Mouse (Mus musculus): Measurements from ENCODE around the gene Gm13691. TPM values are rescaled to one million over a fixed set of nuclear protein-coding genes. Genes with fewer than 3 reads are reported as not detected.
"Not testable (repeated sequence)": the region's sequence is repeated elsewhere in the genome, so short reads cannot be mapped to it uniquely, and the experiment has no call there.

Gene Gm13691
- polyA plus RNA-seq, 2 experiments = not detected

DNA sequence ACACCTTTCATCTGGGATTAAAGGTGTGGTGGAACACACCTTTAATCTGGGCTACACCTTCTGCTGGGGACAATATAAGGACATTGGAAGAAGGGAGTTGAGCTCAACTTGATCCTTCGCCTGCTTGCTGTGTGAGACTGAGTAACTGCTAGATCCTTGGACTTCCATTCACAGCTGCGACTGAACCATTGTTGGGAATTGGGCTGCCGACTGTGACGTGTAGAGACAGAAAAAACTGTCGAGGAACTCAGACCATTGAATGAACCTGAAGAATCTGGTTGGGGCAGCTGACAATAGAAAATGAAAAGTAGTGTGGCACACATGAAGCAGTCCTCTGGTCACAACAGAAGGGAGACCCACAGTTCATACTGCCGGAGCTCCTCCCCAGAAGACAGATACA is 11.7 kb upstream of the Gm13691 start, which contains the start of gene Gm13694:
TSS of gene Gm13694 (plus strand) at position 301 of the 400 bp plus-strand sequence.
- not testable (repeated sequence) for H3K27me3 ChIP-seq (ENCODE audit: control insufficient read depth, insufficient read depth, low read length); H3K27ac ChIP-seq; H3K4me2 ChIP-seq (ENCODE audit: low read depth); H3K9ac ChIP-seq (replicated peaks); H3K36me3 ChIP-seq (replicated peaks; ENCODE audit: control insufficient read depth, insufficient read depth, low read depth); H3K9me3 ChIP-seq (ENCODE audit: control insufficient read depth, low read length); ATAC-seq (ENCODE audit: insufficient read depth); H3K4me1 ChIP-seq (replicated peaks; ENCODE audit: control insufficient read depth in 2 of 2, insufficient read depth in 2 of 2, low read length in 1 of 2); H3K4me3 ChIP-seq (ENCODE audit: insufficient read depth in 1 of 2, low read depth in 2 of 2, low read length in 2 of 2); DNase-seq (ENCODE audit: low read depth in 3 of 3, low spot score in 3 of 3)
- WGBS (ENCODE audit: insufficient replicate concordance) = no CpG with 5 or more reads among the region's 6 CpGs

DNA sequence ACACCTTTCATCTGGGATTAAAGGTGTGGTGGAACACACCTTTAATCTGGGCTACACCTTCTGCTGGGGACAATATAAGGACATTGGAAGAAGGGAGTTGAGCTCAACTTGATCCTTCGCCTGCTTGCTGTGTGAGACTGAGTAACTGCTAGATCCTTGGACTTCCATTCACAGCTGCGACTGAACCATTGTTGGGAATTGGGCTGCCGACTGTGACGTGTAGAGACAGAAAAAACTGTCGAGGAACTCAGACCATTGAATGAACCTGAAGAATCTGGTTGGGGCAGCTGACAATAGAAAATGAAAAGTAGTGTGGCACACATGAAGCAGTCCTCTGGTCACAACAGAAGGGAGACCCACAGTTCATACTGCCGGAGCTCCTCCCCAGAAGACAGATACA is 5.9 kb upstream of the Gm13691 start, which contains the start of gene Gm13697:
TSS of gene Gm13697 (plus strand) at position 301 of the 400 bp plus-strand sequence.
- H3K9me3 ChIP-seq (ENCODE audit: control insufficient read depth, low read length); H3K36me3 ChIP-seq (replicated peaks; ENCODE audit: control insufficient read depth, insufficient read depth, low read depth); H3K27ac ChIP-seq; H3K4me1 ChIP-seq (replicated peaks; ENCODE audit: control insufficient read depth in 2 of 2, insufficient read depth in 2 of 2, low read length in 1 of 2); DNase-seq (ENCODE audit: low read depth in 3 of 3, low spot score in 3 of 3); H3K9ac ChIP-seq (replicated peaks); H3K4me3 ChIP-seq (ENCODE audit: insufficient read depth in 1 of 2, low read depth in 2 of 2, low read length in 2 of 2); H3K4me2 ChIP-seq (ENCODE audit: low read depth); ATAC-seq (ENCODE audit: insufficient read depth); H3K27me3 ChIP-seq (ENCODE audit: control insufficient read depth, insufficient read depth, low read length): not testable (repeated sequence)
- WGBS (ENCODE audit: insufficient replicate concordance) = no CpG with 5 or more reads among the region's 6 CpGs

DNA sequence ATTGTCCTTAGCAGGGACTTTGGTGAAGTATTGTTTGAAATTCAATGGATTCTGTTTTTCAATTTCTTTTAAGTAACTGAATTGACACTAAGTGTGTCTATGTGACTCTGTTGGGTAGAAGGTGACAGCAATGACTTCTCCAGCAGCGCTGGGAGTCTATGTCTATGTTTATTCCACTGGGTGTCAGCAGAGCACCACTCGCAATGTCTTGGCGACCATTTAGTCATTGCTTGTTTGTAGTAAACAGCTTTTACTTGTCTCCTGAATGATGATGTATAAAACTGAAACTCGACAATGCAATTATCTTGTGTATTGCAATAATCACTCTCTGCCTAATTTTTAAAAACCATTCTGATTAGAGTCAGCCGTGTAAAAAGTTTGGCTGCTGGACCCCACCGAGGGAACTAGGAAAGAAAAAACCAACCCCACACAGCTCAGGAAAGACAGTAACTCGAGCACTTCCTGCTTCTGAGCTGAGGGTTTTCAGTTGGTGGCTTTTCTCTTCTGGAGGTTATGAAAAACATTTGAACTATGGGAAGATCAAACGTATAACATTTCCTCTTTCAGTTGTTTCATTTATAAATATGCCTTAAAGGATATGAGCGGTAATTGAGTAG is 3.4 kb downstream of the Gm13691 start:
- H3K4me3 ChIP-seq (ENCODE audit: insufficient read depth in 1 of 2, low read depth in 2 of 2, low read length in 2 of 2); H3K9me3 ChIP-seq (ENCODE audit: control insufficient read depth, low read length); H3K36me3 ChIP-seq (replicated peaks; ENCODE audit: control insufficient read depth, insufficient read depth, low read depth); H3K9ac ChIP-seq (replicated peaks); H3K27ac ChIP-seq; H3K27me3 ChIP-seq (ENCODE audit: control insufficient read depth, insufficient read depth, low read length); H3K4me1 ChIP-seq (replicated peaks; ENCODE audit: control insufficient read depth in 2 of 2, insufficient read depth in 2 of 2, low read length in 1 of 2); DNase-seq (ENCODE audit: low read depth in 3 of 3, low spot score in 3 of 3): not testable (repeated sequence)
- 12% methylated on average over 7 of the region's 9 CpGs for WGBS (ENCODE audit: insufficient replicate concordance)
- ATAC-seq (ENCODE audit: insufficient read depth) = peak; percentile 68
- 0 out of 2 replicates have a peak overlapping the region, but pooled peaks have one; percentile 20 for H3K4me2 ChIP-seq (ENCODE audit: low read depth)

DNA sequence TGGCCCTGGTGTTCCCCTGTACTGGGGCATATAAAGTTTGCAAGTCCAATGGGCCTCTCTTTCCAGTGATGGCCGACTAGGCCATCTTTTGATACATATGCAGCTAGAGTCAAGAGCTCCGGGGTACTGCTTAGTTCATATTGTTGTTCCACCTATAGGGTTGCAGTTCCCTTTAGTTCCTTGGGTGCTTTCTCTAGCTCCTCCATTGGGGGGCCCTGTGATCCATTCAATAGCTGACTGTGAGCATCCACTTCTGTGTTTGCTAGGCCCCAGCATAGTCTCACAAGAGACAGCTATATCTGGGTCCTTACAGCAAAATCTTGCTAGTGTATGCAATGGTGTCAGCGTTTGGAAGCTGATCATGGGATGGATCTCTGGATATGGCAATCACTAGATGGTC is 4.2 kb downstream of the Gm13691 start:
- H3K4me1 ChIP-seq (replicated peaks; ENCODE audit: control insufficient read depth in 2 of 2, insufficient read depth in 2 of 2, low read length in 1 of 2); H3K9me3 ChIP-seq (ENCODE audit: control insufficient read depth, low read length); H3K36me3 ChIP-seq (replicated peaks; ENCODE audit: control insufficient read depth, insufficient read depth, low read depth); H3K27me3 ChIP-seq (ENCODE audit: control insufficient read depth, insufficient read depth, low read length); H3K9ac ChIP-seq (replicated peaks); DNase-seq (ENCODE audit: low read depth in 3 of 3, low spot score in 3 of 3); ATAC-seq (ENCODE audit: insufficient read depth); H3K4me2 ChIP-seq (ENCODE audit: low read depth); H3K27ac ChIP-seq; H3K4me3 ChIP-seq (ENCODE audit: insufficient read depth in 1 of 2, low read depth in 2 of 2, low read length in 2 of 2): not testable (repeated sequence)
- no CpG with 5 or more reads among the region's 3 CpGs for WGBS (ENCODE audit: insufficient replicate concordance)

DNA sequence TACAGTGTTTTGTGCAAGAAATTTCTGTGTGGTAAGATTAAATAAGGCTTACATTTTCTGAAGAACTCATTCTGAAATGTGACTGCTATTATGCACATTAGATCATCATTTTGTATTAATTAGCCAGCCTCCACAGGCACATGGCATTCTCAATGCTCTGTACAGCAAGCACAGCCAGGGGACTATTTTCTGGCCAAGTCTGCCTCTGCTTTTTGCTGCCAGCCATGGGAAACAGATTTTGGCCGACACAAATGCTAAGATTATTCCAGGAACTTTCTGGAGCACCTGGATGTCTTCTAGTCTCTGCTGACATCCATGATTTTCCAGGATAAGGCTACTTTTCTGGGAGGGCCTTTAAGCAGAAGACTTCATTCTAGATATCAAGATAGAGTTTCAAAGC is 18.6 kb downstream of the Gm13691 start:
- H3K4me2 ChIP-seq (ENCODE audit: low read depth) = no peak overlapping the region
- H3K4me1 ChIP-seq (replicated peaks; ENCODE audit: control insufficient read depth in 2 of 2, insufficient read depth in 2 of 2, low read length in 1 of 2) = peaks cover 0 to 2% of the 10 kb centered on the region in 2 experiments; a peak in 1 of 4 replicates
- no peak overlapping the region for H3K4me3 ChIP-seq (ENCODE audit: insufficient read depth in 1 of 2, low read depth in 2 of 2, low read length in 2 of 2)
- no peaks in the 10 kb centered on the region for H3K27me3 ChIP-seq (ENCODE audit: control insufficient read depth, insufficient read depth, low read length)
- DNase-seq (ENCODE audit: low read depth in 3 of 3, low spot score in 3 of 3) (no peak), ATAC-seq (ENCODE audit: insufficient read depth) (no peak)
- 40% methylated on average over 1 of the region's 1 CpGs for WGBS (ENCODE audit: insufficient replicate concordance)
- no peak for TF ChIP-seq EP300 (IDR thresholded peaks at IDR 0.05; ENCODE audit: low read depth)
- no peak for TF ChIP-seq CTCF (IDR thresholded peaks at IDR 0.05; ENCODE audit: low read depth)
- H3K9ac ChIP-seq (replicated peaks) = no peak overlapping the region
- H3K36me3 ChIP-seq (replicated peaks; ENCODE audit: control insufficient read depth, insufficient read depth, low read depth) = no peaks in the 10 kb centered on the region
- H3K9me3 ChIP-seq (ENCODE audit: control insufficient read depth, low read length) = no peaks in the 10 kb centered on the region
- no peak overlapping the region for H3K27ac ChIP-seq

All from liver, embryonic 14.5 days (tissue).